Mouse (Mus musculus): ENCODE measurements around the gene Pip4k2a.

GRCm38 (mm10) chr2:18873440-18873839 is 124.5 kb downstream of the Pip4k2a start:
- TF ChIP-seq CTCF (IDR thresholded peaks at IDR 0.05; ENCODE audit: low read depth, low read length) (no peak), TAL1 (conservative IDR thresholded peaks at IDR 0.05; ENCODE audit: low read depth, low read length) (no peak), POLR2AphosphoS5 (IDR thresholded peaks at IDR 0.05; ENCODE audit: insufficient replicate concordance, low read depth, low read length) (no peak), GATA1 (IDR thresholded peaks at IDR 0.05; ENCODE audit: borderline replicate concordance, low read length) (no peak)

Measured in G1E (cell line).